Mouse (Mus musculus): ENCODE measurements around the gene Ptbp3. TPM values are rescaled to one million over a fixed set of nuclear protein-coding genes. Genes with fewer than 3 reads are reported as not detected.

Gene Ptbp3
- total and polyA plus RNA-seq, 2 experiments = 24.1 to 52.6 TPM

GRCm38 (mm10) chr4:59507766-59508165, 41.4 kb downstream of the Ptbp3 start:
- H3K4me1 ChIP-seq (ENCODE audit: control insufficient read depth, insufficient read depth, low read length) = no peaks in the 10 kb centered on the region
- no peak overlapping the region for H3K27ac ChIP-seq (replicated peaks; ENCODE audit: insufficient read depth, low read depth, low read length)
- WGBS = 72% methylated on average over 2 of the region's 2 CpGs
- H3K27me3 ChIP-seq (ENCODE audit: control insufficient read depth, insufficient read depth, low read length) = no peaks in the 10 kb centered on the region
- H3K4me3 ChIP-seq (ENCODE audit: insufficient read depth, low read depth, low read length) = no peak overlapping the region
- peaks cover 10% of the 10 kb centered on the region; the same call in 1 of the 2 replicates for H3K79me2 ChIP-seq (ENCODE audit: control insufficient read depth, insufficient read depth, low read length)
- DNase-seq (ENCODE audit: extremely low read depth, low read depth, low spot score) = no peak
- TF ChIP-seq CTCF (IDR thresholded peaks at IDR 0.05; ENCODE audit: low read depth, low read length) (no peak), POLR2A (IDR thresholded peaks at IDR 0.05; ENCODE audit: extremely low read depth, insufficient read depth, low read length) (no peak)
- H3K36me3 ChIP-seq (ENCODE audit: control insufficient read depth, insufficient read depth, low read length) = peaks cover 17% of the 10 kb centered on the region
- H3K9ac ChIP-seq (ENCODE audit: low read depth, low read length) = no peak overlapping the region

GRCm38 (mm10) chr4:59506704-59507103, 42.5 kb downstream of the Ptbp3 start:
- WGBS = 97% methylated on average over 3 of the region's 3 CpGs
- no peaks in the 10 kb centered on the region for H3K27me3 ChIP-seq (ENCODE audit: control insufficient read depth, insufficient read depth, low read length)
- H3K4me1 ChIP-seq (ENCODE audit: control insufficient read depth, insufficient read depth, low read length) = no peaks in the 10 kb centered on the region
- no peak overlapping the region for H3K27ac ChIP-seq (replicated peaks; ENCODE audit: insufficient read depth, low read depth, low read length)
- peaks cover 10% of the 10 kb centered on the region; the same call in 1 of the 2 replicates for H3K79me2 ChIP-seq (ENCODE audit: control insufficient read depth, insufficient read depth, low read length)
- DNase-seq (ENCODE audit: extremely low read depth, low read depth, low spot score) = no peak
- H3K9ac ChIP-seq (ENCODE audit: low read depth, low read length) = no peak overlapping the region
- H3K4me3 ChIP-seq (ENCODE audit: insufficient read depth, low read depth, low read length) = no peak overlapping the region
- H3K36me3 ChIP-seq (ENCODE audit: control insufficient read depth, insufficient read depth, low read length) = peaks cover 14% of the 10 kb centered on the region
- TF ChIP-seq POLR2A (IDR thresholded peaks at IDR 0.05; ENCODE audit: extremely low read depth, insufficient read depth, low read length) = no peak
- TF ChIP-seq CTCF (IDR thresholded peaks at IDR 0.05; ENCODE audit: low read depth, low read length) = no peak

GRCm38 (mm10) chr4:59505481-59505880, 43.7 kb downstream of the Ptbp3 start:
- Histone ChIP-seq H3K79me2 (ENCODE audit: control insufficient read depth, insufficient read depth, low read length) (peaks cover 10% of the 10 kb centered on the region; the same call in 1 of the 2 replicates), H3K9ac (ENCODE audit: low read depth, low read length) (no peak overlapping the region), H3K4me3 (ENCODE audit: insufficient read depth, low read depth, low read length) (no peak overlapping the region), H3K36me3 (ENCODE audit: control insufficient read depth, insufficient read depth, low read length) (peaks cover 16% of the 10 kb centered on the region), H3K27me3 (ENCODE audit: control insufficient read depth, insufficient read depth, low read length) (no peaks in the 10 kb centered on the region), H3K27ac (replicated peaks; ENCODE audit: insufficient read depth, low read depth, low read length) (no peak overlapping the region), H3K4me1 (ENCODE audit: control insufficient read depth, insufficient read depth, low read length) (no peaks in the 10 kb centered on the region)
- TF ChIP-seq POLR2A (IDR thresholded peaks at IDR 0.05; ENCODE audit: extremely low read depth, insufficient read depth, low read length) = no peak
- TF ChIP-seq CTCF (IDR thresholded peaks at IDR 0.05; ENCODE audit: low read depth, low read length) = no peak
- DNase-seq (ENCODE audit: extremely low read depth, low read depth, low spot score) = no peak
- WGBS = 95% methylated on average over 3 of the region's 3 CpGs

- Histone ChIP-seq H3K36me3 (ENCODE audit: control insufficient read depth, insufficient read depth, low read length) (peaks cover 48% of the 10 kb centered on the region), H3K27me3 (ENCODE audit: control insufficient read depth, insufficient read depth, low read length) (no peaks in the 10 kb centered on the region), H3K27ac (replicated peaks; ENCODE audit: insufficient read depth, low read depth, low read length) (no peak overlapping the region), H3K4me3 (ENCODE audit: insufficient read depth, low read depth, low read length) (no peak overlapping the region), H3K4me1 (ENCODE audit: control insufficient read depth, insufficient read depth, low read length) (no peaks in the 10 kb centered on the region), H3K79me2 (ENCODE audit: control insufficient read depth, insufficient read depth, low read length) (peaks cover 2% of the 10 kb centered on the region; the same call in 1 of the 2 replicates), H3K9ac (ENCODE audit: low read depth, low read length) (no peak overlapping the region)
- DNase-seq (ENCODE audit: extremely low read depth, low read depth, low spot score) = peak; percentile 17
- TF ChIP-seq POLR2A (IDR thresholded peaks at IDR 0.05; ENCODE audit: extremely low read depth, insufficient read depth, low read length) = no peak
- no peak for TF ChIP-seq CTCF (IDR thresholded peaks at IDR 0.05; ENCODE audit: low read depth, low read length)
- 93% methylated on average over 2 of the region's 2 CpGs for WGBS
Measured at GRCm38 (mm10) chr4:59491097-59491496, 58.1 kb downstream of the Ptbp3 start.

GRCm38 (mm10) chr4:59471306-59471705, 77.9 kb downstream of the Ptbp3 start:
- Histone ChIP-seq H3K27me3 (ENCODE audit: control insufficient read depth, insufficient read depth, low read length) (no peaks in the 10 kb centered on the region), H3K27ac (replicated peaks; ENCODE audit: insufficient read depth, low read depth, low read length) (no peak overlapping the region), H3K4me1 (ENCODE audit: control insufficient read depth, insufficient read depth, low read length) (peaks cover 7% of the 10 kb centered on the region), H3K79me2 (ENCODE audit: control insufficient read depth, insufficient read depth, low read length) (no peaks in the 10 kb centered on the region; the same call in 1 of the 2 replicates), H3K9ac (ENCODE audit: low read depth, low read length) (no peak overlapping the region), H3K4me3 (ENCODE audit: insufficient read depth, low read depth, low read length) (no peak overlapping the region), H3K36me3 (ENCODE audit: control insufficient read depth, insufficient read depth, low read length) (peaks cover 14% of the 10 kb centered on the region; the same call in 1 of the 2 replicates)
- TF ChIP-seq CTCF (IDR thresholded peaks at IDR 0.05; ENCODE audit: low read depth, low read length) = no peak
- TF ChIP-seq POLR2A (IDR thresholded peaks at IDR 0.05; ENCODE audit: extremely low read depth, insufficient read depth, low read length) = no peak
- peak; percentile 65 for DNase-seq (ENCODE audit: extremely low read depth, low read depth, low spot score)

- TF ChIP-seq POLR2A (IDR thresholded peaks at IDR 0.05; ENCODE audit: extremely low read depth, insufficient read depth, low read length) (no peak), CTCF (IDR thresholded peaks at IDR 0.05; ENCODE audit: low read depth, low read length) (no peak)
- Histone ChIP-seq H3K27ac (replicated peaks; ENCODE audit: insufficient read depth, low read depth, low read length) (no peak overlapping the region), H3K9ac (ENCODE audit: low read depth, low read length) (no peak overlapping the region), H3K4me3 (ENCODE audit: insufficient read depth, low read depth, low read length) (no peak overlapping the region), H3K4me1 (ENCODE audit: control insufficient read depth, insufficient read depth, low read length) (peaks cover 4% of the 10 kb centered on the region; the same call in 1 of the 2 replicates), H3K27me3 (ENCODE audit: control insufficient read depth, insufficient read depth, low read length) (no peaks in the 10 kb centered on the region), H3K36me3 (ENCODE audit: control insufficient read depth, insufficient read depth, low read length) (peaks cover 3% of the 10 kb centered on the region; the same call in 1 of the 2 replicates), H3K79me2 (ENCODE audit: control insufficient read depth, insufficient read depth, low read length) (no peaks in the 10 kb centered on the region)
- 84% methylated on average over 2 of the region's 2 CpGs for WGBS
- DNase-seq (ENCODE audit: extremely low read depth, low read depth, low spot score) = no peak
Measured at GRCm38 (mm10) chr4:59465449-59465848, 83.7 kb downstream of the Ptbp3 start.
